Mouse (Mus musculus) urinary bladder, adult 18-20 months (tissue): Measurements from ENCODE around the gene Fkbpl.
A peak's percentile ranks its signal among the peaks of the same experiment; 100 is the strongest.

Source experiments
- DNase-seq, 2 experiments: peaks; one replicate each; pipeline ENCODE4 v3.0.0; 2022; ENCODE audit warnings: low spot score in 2 of 2, mixed read lengths in 2 of 2

Gene Fkbpl

DNA sequence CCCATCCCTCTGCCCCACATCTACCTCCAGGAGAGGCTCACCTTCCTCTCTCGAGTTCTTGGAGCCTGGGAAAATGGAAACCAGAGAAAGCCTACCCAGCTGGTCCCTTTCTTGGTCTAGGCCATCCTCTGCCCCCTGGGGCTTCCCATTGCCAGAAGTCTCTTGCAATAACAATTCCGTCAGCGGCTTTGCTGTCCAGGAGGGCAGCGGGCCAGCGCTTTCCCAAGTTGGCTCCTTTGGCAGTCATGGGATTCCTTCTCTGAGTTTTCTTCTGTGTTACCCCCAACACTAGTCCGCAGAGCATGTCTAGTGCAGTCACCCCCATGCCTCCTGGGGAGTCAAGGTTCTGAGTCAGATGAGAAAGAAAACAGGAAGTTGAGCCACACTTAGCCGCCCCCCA lies 48.3 kb downstream of the Fkbpl start:
- peak in 1 of 2 experiments; percentile 70 for DNase-seq
